ENCODE assay signal across 9 mouse cellular contexts in genomic region chr13:23950928-23951327, GRCm38 (mm10). TPM values are rescaled to one million over a fixed set of nuclear protein-coding genes. Genes with fewer than 3 reads are reported as not detected.
DNase-seq lines count a peak whose midpoint lies in the region; ATAC-seq and TF ChIP-seq lines count a peak whose summit lies in the region.
"Had no signal": no experiment of that assay in that cellular context is flagged by ENCODE, and none has a peak within 500 bp of the region (broad histone marks: within the 10 kb centered on the region; RNA-seq: fewer than 3 reads in every experiment).

No protein-coding gene starts in this region.

- no peaks in the 10 kb centered on the region for H3K4me1 ChIP-seq in kidney, postnatal 0 days (replicated peaks; ENCODE audit: insufficient read depth, low read length)

- no peak for DNase-seq in left cerebral cortex, adult 2 months (ENCODE audit: extremely low spot score in 1 of 2, low spot score in 2 of 2)
- DNase-seq in left cerebral cortex, adult 9 months (ENCODE audit: low spot score in 2 of 2) = no peak
- peak; percentile 42 for DNase-seq in adrenal gland, adult 18-20 months (ENCODE audit: low spot score in 2 of 2)
- DNase-seq in kidney, postnatal 0 days (ENCODE audit: low spot score) = no peak
- DNase-seq in splenic B cell, adult 2 months (ENCODE audit: low read depth, low spot score) = peak; percentile 85
- DNase-seq in embryo, embryonic 11 days = no peak
- DNase-seq in cerebellum, adult 9-10 months = no peak

- WGBS in kidney, postnatal 0 days = 58% methylated on average over 3 of the region's 3 CpGs

- no peak overlapping the region for H3K27ac ChIP-seq in left cerebral cortex, adult 2 months
- no peak overlapping the region for H3K27ac ChIP-seq in kidney, postnatal 0 days

- intact Hi-C loops in left cerebral cortex, adult 2 months (cut with DNase I) = loop anchor here (5.0 kb wide), 1 partner anchor 119 kb away; no protein-coding TSS in a partner anchor

- no peaks in the 10 kb centered on the region for H3K9me3 ChIP-seq in kidney, postnatal 0 days (replicated peaks; ENCODE audit: low read length)

- H3K36me3 ChIP-seq in kidney, postnatal 0 days (ENCODE audit: insufficient read depth, low read length) = no peaks in the 10 kb centered on the region
- no peaks in the 10 kb centered on the region for H3K36me3 ChIP-seq in splenic B cell, adult 2 months (ENCODE audit: control insufficient read depth, insufficient read depth, low read length, poor library complexity, severe bottlenecking)

- no peak overlapping the region for H3K4me2 ChIP-seq in kidney, postnatal 0 days (ENCODE audit: low read length)

- TF ChIP-seq CTCF in left cerebral cortex, adult 2 months (IDR thresholded peaks at IDR 0.05) = peak; percentile 28
- TF ChIP-seq CTCF in kidney, postnatal 0 days (IDR thresholded peaks at IDR 0.05; ENCODE audit: low read depth) = peak; percentile 62

- ATAC-seq in kidney, postnatal 0 days (replicated peaks; ENCODE audit: low FRiP score, low read depth) = no peak

- no peak overlapping the region for H3K4me3 ChIP-seq in left cerebral cortex, adult 2 months
- H3K4me3 ChIP-seq in kidney, postnatal 0 days (replicated peaks; ENCODE audit: low read depth, low read length) = no peak overlapping the region

- no peaks in the 10 kb centered on the region for H3K27me3 ChIP-seq in kidney, postnatal 0 days (ENCODE audit: insufficient read depth, low read length)
- H3K27me3 ChIP-seq in splenic B cell, adult 2 months (ENCODE audit: control insufficient read depth, insufficient read depth, low read length, poor library complexity, severe bottlenecking) = no peaks in the 10 kb centered on the region

- no peak overlapping the region for H3K9ac ChIP-seq in kidney, postnatal 0 days (ENCODE audit: low read depth, low read length)

RNA-seq across cellular contexts. Expression of gene Hist1h2aa, which starts 16.7 kb away (rescaled TPM):
- total RNA-seq in left cerebral cortex, adult 2 months (2021) = not detected
- not detected for total RNA-seq in adrenal gland, adult 18-20 months (2021)
- polyA plus RNA-seq in kidney, postnatal 0 days (2015; fragmentation: Nextera tagmentation; extraction: Ambion mirVana) = not detected in 2 replicates
- polyA plus RNA-seq: embryonic facial prominence, embryonic 11.5 days; stomach, embryonic 16.5 days had no signal

RNA-seq across cellular contexts. Expression of gene Hist1h2ba, which starts 17.0 kb away (rescaled TPM):
- not detected for total RNA-seq in left cerebral cortex, adult 2 months (2021)
- total RNA-seq in adrenal gland, adult 18-20 months (2021) = not detected
- polyA plus RNA-seq in kidney, postnatal 0 days (2015; fragmentation: Nextera tagmentation; extraction: Ambion mirVana) = not detected in 2 replicates
- polyA plus RNA-seq: embryonic facial prominence, embryonic 11.5 days; stomach, embryonic 16.5 days had no signal

RNA-seq across cellular contexts. Expression of gene Slc17a4, which starts 36.1 kb away (rescaled TPM):
- not detected for total RNA-seq in left cerebral cortex, adult 2 months (2021)
- total RNA-seq in adrenal gland, adult 18-20 months (2021) = under 1 TPM in 1 of 2 experiments, not detected in 1; 0.53 TPM
- 3.6 and 4.3 TPM in 2 replicates for polyA plus RNA-seq in kidney, postnatal 0 days (2015; fragmentation: Nextera tagmentation; extraction: Ambion mirVana)
- polyA plus RNA-seq: embryonic facial prominence, embryonic 11.5 days had no signal

RNA-seq across cellular contexts. Expression of gene Scgn, which starts 40.1 kb away (rescaled TPM):
- total RNA-seq in left cerebral cortex, adult 2 months (2021) = under 1 TPM in 1 of 2 experiments, not detected in 1; 0.68 TPM
- total RNA-seq in adrenal gland, adult 18-20 months (2021) = 1 to 10 TPM; 2.6 to 3.3 TPM
- 0.37 and 1.2 TPM in 2 replicates for polyA plus RNA-seq in kidney, postnatal 0 days (2015; fragmentation: Nextera tagmentation; extraction: Ambion mirVana)

Comparison
In these comparisons a context has a peak if more than half of its experiments do, and no peak if none do; other contexts are left out.
1. DNase-seq: peak in adrenal gland, adult 18-20 months (2 of 2) and splenic B cell, adult 2 months (single experiment); none in left cerebral cortex, adult 2 months (0 of 2), left cerebral cortex, adult 9 months (0 of 2), kidney, postnatal 0 days (single experiment), embryo, embryonic 11 days (single experiment) and cerebellum, adult 9-10 months (single experiment).